Mouse (Mus musculus) hindbrain, embryonic 12.5 days (tissue): ENCODE data around the gene Jmjd7. TPM values are rescaled to one million over a fixed set of nuclear protein-coding genes. Genes with fewer than 3 reads are reported as not detected.
A peak's percentile ranks its signal among the peaks of the same experiment; 100 is the strongest.

Source experiments
- ATAC-seq: fragments of 200-750 bp; cut with Nextera tagmentation; 2 replicates; pipeline ENCODE4 v1.8.0; 2017; ENCODE audit warnings: moderate TSS enrichment; ENCODE audit not compliant: low FRiP score
- H3K27ac ChIP-seq: fragments of 300-500 bp; sonication (generic); 2 replicates; pipeline ENCODE4 v1.5.1; 2016; ENCODE audit warnings: mild to moderate bottlenecking
- H3K27me3 ChIP-seq: fragments of 300-500 bp; sonication (generic); 2 replicates; pipeline ENCODE4 v1.6.1; 2016; ENCODE audit warnings: mild to moderate bottlenecking
- H3K36me3 ChIP-seq: fragments of 300-500 bp; sonication (generic); 2 replicates; pipeline ENCODE4 v1.6.1; 2016; ENCODE audit warnings: mild to moderate bottlenecking
- H3K4me1 ChIP-seq: fragments of 300-500 bp; sonication (generic); 2 replicates; pipeline ENCODE4 v1.6.1; 2016
- H3K4me2 ChIP-seq: fragments of 300-500 bp; sonication (generic); replicated peaks from 2 replicates; pipeline ENCODE4 v1.6.1; 2016; ENCODE audit warnings: mild to moderate bottlenecking
- H3K4me3 ChIP-seq: fragments of 300-500 bp; sonication (generic); 2 replicates; pipeline ENCODE4 v1.5.1; 2016; ENCODE audit warnings: mild to moderate bottlenecking
- H3K9ac ChIP-seq: fragments of 300-500 bp; sonication (generic); 2 replicates; pipeline ENCODE4 v1.6.1; 2016; ENCODE audit warnings: mild to moderate bottlenecking, moderate library complexity
- H3K9me3 ChIP-seq: fragments of 300-500 bp; sonication (generic); replicated peaks from 2 replicates; pipeline ENCODE4 v1.6.1; 2016; ENCODE audit warnings: mild to moderate bottlenecking
- WGBS: fragments of 180-500 bp; shearing (Covaris S2); methylation state at CpG from one replicate; pipeline ENCODE4 v1.1.7; 2016; 5-methylcytosine and 5-hydroxymethylcytosine counted together
- polyA plus RNA-seq: library from polyadenylated mRNA; unstranded; fragments of >200 nt; fragmentation: Nextera tagmentation; extraction: Ambion mirVana; gene quantifications from 2 replicates; pipeline ENCODE4 v1.2.1, GENCODE M21; 2016

The Jmjd7 gene
- 22.2 and 22.4 TPM in 2 replicates for polyA plus RNA-seq

DNA sequence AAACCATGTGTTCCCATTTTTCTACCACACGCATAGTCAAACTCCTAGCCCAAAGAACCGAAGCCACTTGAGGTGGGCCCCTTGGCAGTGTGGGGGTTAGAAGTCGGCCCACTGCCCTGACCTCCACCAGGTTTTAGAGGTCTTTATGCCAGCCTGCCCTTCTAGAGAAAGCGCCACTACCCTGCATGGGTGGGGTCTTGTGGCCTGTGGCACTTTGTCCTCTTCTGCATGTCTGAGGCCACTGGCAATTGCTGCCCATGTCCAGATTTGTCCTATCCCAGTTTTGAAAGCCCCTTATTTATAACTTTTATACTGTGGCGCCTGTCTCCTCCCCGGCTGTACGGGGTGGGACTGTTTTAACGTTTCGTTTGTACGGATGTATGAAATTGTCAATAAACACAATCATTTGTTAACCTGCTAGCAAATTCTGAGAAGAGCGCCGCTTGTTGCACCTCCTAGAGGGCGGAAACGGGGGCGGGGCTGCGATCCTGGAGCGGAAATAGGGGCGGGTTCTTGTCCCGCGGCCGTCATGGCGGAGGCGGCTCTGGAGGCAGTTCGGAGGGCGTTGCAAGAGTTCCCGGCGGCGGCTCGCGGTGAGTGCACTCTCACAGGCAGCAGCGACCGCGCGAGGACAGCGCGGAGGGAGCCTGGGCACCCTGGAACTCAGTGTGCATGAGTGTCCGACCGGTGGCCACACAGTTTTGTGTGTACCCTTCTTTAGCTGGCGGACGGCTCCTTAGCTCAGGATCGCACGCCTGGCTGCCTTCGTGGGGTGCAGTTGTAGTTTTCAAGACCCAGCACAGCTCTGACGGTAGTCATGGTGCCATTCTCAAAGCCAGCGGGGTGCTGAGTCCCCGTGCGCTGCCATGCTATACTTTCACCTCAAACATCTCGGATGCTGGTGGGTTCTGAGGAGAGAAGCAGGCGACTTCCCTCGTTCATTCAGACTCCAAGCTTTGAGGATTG, at the start of gene Jmjd7, which contains the start of gene Gm28042:
Gene Jmjd7 (plus strand): TSS at position 500 of the 966 bp plus-strand sequence.
Gene Gm28042 (plus strand): TSS at position 510 of the 966 bp plus-strand sequence.
- H3K27me3 ChIP-seq: no peaks in the 10 kb centered on the region
- 6% methylated on average over 50 of the region's 50 CpGs for WGBS
- H3K9me3 ChIP-seq: no peaks in the 10 kb centered on the region
- peaks cover 58% of the 10 kb centered on the region for H3K36me3 ChIP-seq
- peak within 1 kb of the TSS; percentile 72 for H3K4me2 ChIP-seq
- peak within 1 kb of the TSS; percentile 87 for H3K27ac ChIP-seq
- peak; percentile 88 for ATAC-seq
- peak within 1 kb of the TSS; percentile 90 for H3K9ac ChIP-seq
- peak within 1 kb of the TSS; percentile 74 for H3K4me3 ChIP-seq
- H3K4me1 ChIP-seq: peaks cover 14% of the 10 kb centered on the region

DNA sequence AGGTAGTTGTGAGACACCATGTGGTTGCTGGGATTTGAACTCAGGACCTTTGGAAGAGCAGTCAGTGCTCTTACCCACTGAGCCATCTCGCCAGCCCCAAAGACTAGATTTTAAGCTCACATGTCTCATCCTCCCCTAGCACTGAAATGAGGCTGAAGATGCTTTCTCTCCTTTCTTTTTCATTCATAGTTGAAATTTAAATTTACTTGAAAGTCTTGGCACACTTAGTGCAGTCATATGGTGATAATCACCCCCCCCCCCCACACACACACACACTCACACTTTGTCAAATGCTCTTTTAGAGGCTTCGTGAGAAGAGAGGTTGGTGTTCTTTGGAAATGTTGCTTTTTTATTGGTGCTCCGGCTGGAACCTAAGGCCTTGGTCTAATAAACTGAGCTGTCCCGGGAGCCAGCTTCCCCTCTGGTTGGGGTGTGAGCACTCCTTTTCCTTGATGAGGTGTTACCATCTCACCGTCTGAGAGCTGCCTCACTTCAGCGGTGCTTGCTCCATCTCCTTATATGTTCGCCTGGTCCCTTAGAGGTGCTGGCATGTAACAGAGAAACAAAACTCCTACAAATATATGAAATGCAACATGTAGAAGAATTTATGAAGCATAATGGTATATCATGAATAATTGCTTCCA, 46.8 kb upstream of the Jmjd7 start:
- WGBS: 91% methylated on average over 7 of the region's 7 CpGs
- H3K27me3 ChIP-seq: no peaks in the 10 kb centered on the region
- H3K4me1 ChIP-seq: peaks cover 4% of the 10 kb centered on the region; the same call in 1 of the 2 replicates
- no peak overlapping the region for H3K27ac ChIP-seq
- H3K4me2 ChIP-seq: no peak overlapping the region
- H3K36me3 ChIP-seq: 0 out of 2 replicates have a peak, but pooled peaks cover 3% of the 10 kb centered on the region
- H3K9ac ChIP-seq: no peak overlapping the region
- no peak for ATAC-seq
- H3K9me3 ChIP-seq: no peaks in the 10 kb centered on the region
- H3K4me3 ChIP-seq: no peak overlapping the region

DNA sequence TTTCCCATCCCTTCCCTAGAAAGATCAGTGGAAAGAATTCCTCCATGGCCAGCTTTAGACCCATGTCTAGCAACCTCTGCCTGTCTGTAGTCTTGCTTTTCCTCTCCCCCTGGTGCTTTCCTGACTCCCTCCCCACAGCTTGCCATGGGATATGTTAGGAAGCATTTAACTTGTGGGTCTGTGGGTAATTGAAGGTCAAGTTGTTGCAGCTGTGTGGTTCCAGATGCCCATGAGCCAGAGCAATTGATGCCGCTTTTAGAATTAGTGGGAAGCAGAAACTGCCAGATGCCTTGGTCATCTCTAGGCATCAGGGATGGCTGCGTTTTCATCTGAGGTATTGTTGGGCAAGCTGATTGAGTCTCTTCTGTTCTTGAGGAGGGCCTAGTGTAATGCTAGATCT, 45.7 kb upstream of the Jmjd7 start:
- no peak for ATAC-seq
- H3K27me3 ChIP-seq: no peaks in the 10 kb centered on the region
- no peak overlapping the region for H3K27ac ChIP-seq
- no peaks in the 10 kb centered on the region for H3K9me3 ChIP-seq
- 0 out of 2 replicates have a peak, but pooled peaks cover 3% of the 10 kb centered on the region for H3K36me3 ChIP-seq
- no peak overlapping the region for H3K4me3 ChIP-seq
- H3K4me1 ChIP-seq: peaks cover 4% of the 10 kb centered on the region
- WGBS: 76% methylated on average over 2 of the region's 2 CpGs
- H3K4me2 ChIP-seq: no peak overlapping the region
- no peak overlapping the region for H3K9ac ChIP-seq

DNA sequence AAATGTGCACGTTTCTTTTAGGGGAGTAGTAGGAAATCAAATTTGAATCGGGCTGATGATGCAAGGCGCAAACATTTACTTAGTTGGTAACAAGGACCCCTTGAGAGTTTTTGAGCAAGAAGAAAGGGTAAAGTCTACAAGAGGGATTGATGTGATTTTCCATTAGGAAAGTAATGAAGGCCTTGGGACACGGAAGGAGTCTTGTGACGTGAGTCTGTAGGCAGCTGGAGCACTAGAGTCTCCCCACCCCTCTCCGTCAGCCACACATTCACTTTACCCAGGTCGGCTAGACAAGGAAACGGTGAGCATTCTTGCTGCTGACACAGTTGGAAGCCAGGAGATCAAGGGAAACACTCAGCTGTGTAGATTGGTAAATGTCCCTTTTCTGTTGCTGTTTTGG, 41.4 kb upstream of the Jmjd7 start:
- no peak for ATAC-seq
- Histone ChIP-seq H3K36me3 (no peaks in the 10 kb centered on the region), H3K4me1 (no peaks in the 10 kb centered on the region; the same call in 1 of the 2 replicates), H3K4me3 (no peak overlapping the region), H3K9me3 (no peaks in the 10 kb centered on the region), H3K27ac (no peak overlapping the region), H3K4me2 (no peak overlapping the region), H3K9ac (no peak overlapping the region), H3K27me3 (no peaks in the 10 kb centered on the region)
- 74% methylated on average over 8 of the region's 8 CpGs for WGBS

DNA sequence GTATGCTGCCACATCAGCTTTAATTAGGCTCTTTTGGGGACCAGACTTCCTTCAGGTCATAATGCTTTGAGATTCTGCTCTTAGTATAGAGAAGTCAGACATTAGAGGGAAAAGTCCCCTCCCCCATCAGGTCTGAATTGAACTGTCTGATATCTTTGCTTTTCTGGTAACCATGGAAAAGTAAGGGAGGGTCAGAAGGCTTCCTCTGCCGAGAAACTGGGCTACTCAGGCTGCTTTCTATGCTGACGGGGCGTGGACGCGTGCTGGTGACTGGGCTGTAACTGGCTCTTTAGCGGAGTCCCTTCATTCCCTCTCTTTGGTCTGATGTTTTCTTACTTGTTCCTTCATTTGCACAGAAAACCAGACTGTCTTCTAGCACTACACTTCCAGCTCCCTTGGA, 40.9 kb upstream of the Jmjd7 start:
- Histone ChIP-seq H3K36me3 (no peaks in the 10 kb centered on the region), H3K27ac (no peak overlapping the region), H3K4me1 (no peaks in the 10 kb centered on the region; the same call in 1 of the 2 replicates), H3K9ac (no peak overlapping the region), H3K27me3 (no peaks in the 10 kb centered on the region), H3K4me3 (no peak overlapping the region), H3K9me3 (no peaks in the 10 kb centered on the region), H3K4me2 (no peak overlapping the region)
- WGBS: 66% methylated on average over 6 of the region's 6 CpGs
- no peak for ATAC-seq

DNA sequence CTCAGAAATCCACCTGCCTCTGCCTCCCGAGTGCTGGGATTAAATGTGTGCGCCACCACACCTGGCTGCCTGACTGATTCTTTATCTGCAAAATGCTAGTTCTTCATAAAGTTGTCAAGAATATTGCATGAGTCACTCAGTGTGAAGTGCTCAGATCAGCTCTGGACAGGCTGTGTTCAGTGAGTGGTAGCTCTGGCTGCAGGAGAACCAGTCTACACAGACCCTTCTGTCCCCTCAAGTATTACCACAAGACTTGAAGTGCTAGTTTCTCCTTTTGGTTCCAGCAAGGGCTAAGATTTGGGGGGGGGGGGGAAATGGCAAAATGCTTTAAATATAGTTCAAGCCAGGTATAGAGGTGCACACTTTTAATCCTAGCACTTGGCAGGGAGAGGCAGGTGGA, 39.8 kb upstream of the Jmjd7 start:
- no peak overlapping the region for H3K27ac ChIP-seq
- ATAC-seq: no peak
- no peaks in the 10 kb centered on the region for H3K9me3 ChIP-seq
- no peak overlapping the region for H3K4me2 ChIP-seq
- WGBS: 97% methylated on average over 2 of the region's 2 CpGs
- no peaks in the 10 kb centered on the region; the same call in 1 of the 2 replicates for H3K4me1 ChIP-seq
- H3K36me3 ChIP-seq: no peaks in the 10 kb centered on the region; the same call in 1 of the 2 replicates
- no peaks in the 10 kb centered on the region for H3K27me3 ChIP-seq
- no peak overlapping the region for H3K9ac ChIP-seq
- no peak overlapping the region for H3K4me3 ChIP-seq

DNA sequence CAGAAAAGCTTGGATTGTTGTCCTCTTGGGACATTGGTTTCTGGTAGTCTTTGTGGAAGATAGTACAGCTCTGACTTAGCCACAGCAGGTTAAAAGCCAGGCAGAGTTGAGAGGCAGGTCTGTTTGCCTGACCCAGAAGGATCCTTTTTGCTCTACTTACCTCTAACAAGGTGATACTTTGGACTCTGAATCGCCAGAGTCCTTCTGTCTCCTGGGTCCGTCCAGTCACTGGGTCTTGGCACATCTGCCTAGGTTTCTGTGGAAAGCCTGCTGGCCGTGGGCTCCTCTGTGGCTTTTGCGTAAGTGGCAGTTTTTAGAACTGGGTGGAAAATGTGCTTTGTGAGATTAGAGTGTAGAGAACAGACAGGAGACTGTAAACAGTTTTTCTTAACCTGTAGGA, 38.3 kb upstream of the Jmjd7 start:
- WGBS: over 99% methylated on average over 4 of the region's 4 CpGs
- Histone ChIP-seq H3K27ac (no peak overlapping the region), H3K4me3 (no peak overlapping the region), H3K4me2 (no peak overlapping the region), H3K36me3 (no peaks in the 10 kb centered on the region; the same call in 1 of the 2 replicates), H3K4me1 (no peaks in the 10 kb centered on the region; the same call in 1 of the 2 replicates), H3K27me3 (no peaks in the 10 kb centered on the region), H3K9me3 (no peaks in the 10 kb centered on the region), H3K9ac (no peak overlapping the region)
- no peak for ATAC-seq

DNA sequence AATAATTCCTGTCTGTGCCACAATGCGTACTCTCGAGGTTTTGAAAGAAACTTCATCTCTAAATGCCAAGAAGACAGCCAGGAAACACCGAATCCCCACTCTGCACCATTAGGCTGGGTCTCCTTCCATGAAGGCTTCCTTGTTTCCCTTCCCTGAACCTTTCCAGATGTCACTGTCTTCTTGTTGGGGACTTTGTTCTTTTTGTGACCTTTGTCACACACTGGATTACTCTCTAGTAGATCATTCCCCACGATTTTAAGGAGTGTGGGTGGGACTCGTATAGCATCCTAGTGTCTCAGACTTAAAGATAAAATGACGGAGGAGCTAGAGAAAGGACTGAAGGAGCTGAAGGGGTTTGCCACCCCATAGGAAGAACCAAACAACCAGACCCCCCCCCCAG, 36.4 kb upstream of the Jmjd7 start:
- H3K9ac ChIP-seq: no peak overlapping the region
- H3K4me3 ChIP-seq: no peak overlapping the region
- WGBS: 81% methylated on average over 6 of the region's 6 CpGs
- H3K9me3 ChIP-seq: no peaks in the 10 kb centered on the region
- no peak for ATAC-seq
- H3K27ac ChIP-seq: no peak overlapping the region
- no peak overlapping the region for H3K4me2 ChIP-seq
- H3K27me3 ChIP-seq: no peaks in the 10 kb centered on the region
- no peaks in the 10 kb centered on the region; the same call in none of the 2 replicates for H3K4me1 ChIP-seq
- no peaks in the 10 kb centered on the region; the same call in 1 of the 2 replicates for H3K36me3 ChIP-seq

DNA sequence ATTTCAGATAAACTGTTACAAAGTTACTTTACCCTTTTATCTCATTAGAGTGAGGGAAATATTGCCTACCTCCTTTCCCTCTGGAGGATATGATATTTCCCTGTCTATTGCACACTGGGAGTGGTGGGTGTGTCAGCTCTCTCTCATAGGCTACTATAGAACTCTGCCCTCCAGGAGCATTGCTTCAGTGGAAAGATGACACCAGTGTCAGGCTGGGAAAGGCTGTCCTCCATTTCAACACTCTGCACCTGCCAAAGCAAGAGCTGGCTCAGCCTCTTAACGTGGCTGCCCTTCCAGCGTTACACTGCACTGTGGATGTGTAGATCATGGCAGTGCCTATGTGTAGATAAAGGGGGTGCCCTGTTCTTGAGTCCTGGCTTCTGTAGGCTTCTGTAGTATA, 34.9 kb upstream of the Jmjd7 start:
- H3K4me3 ChIP-seq: no peak overlapping the region
- no peaks in the 10 kb centered on the region; the same call in 1 of the 2 replicates for H3K4me1 ChIP-seq
- H3K27ac ChIP-seq: no peak overlapping the region
- no peak for ATAC-seq
- no peaks in the 10 kb centered on the region for H3K9me3 ChIP-seq
- no peaks in the 10 kb centered on the region for H3K27me3 ChIP-seq
- H3K9ac ChIP-seq: no peak overlapping the region
- H3K36me3 ChIP-seq: no peaks in the 10 kb centered on the region; the same call in 1 of the 2 replicates
- 81% methylated on average over 2 of the region's 2 CpGs for WGBS
- H3K4me2 ChIP-seq: no peak overlapping the region

DNA sequence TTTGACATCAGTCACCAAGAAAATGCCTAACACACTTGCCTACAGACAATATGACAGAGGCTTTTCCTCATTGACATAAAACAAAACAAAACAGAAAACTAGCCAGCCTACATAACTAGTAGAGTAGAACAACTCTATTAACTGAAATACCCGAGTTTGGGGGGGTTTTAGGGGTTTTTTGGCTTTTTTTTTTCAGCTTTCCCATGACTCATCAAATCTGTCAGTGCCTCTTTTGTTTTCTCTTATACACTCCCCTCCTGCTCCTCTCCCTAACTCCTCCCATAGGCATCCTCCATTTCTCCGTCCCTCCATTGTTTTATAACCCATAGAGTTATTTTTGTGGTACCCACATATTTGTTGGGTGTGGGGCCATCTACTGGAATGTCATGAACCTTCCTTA, 33.8 kb upstream of the Jmjd7 start:
- H3K27me3 ChIP-seq: no peaks in the 10 kb centered on the region
- H3K9ac ChIP-seq: no peak overlapping the region
- WGBS: 52% methylated on average over 2 of the region's 2 CpGs
- H3K4me2 ChIP-seq: no peak overlapping the region
- no peak overlapping the region for H3K4me3 ChIP-seq
- H3K4me1 ChIP-seq: no peaks in the 10 kb centered on the region; the same call in 1 of the 2 replicates
- no peaks in the 10 kb centered on the region for H3K9me3 ChIP-seq
- H3K36me3 ChIP-seq: peaks cover under 1% of the 10 kb centered on the region; the same call in 1 of the 2 replicates
- no peak for ATAC-seq
- no peak overlapping the region for H3K27ac ChIP-seq

DNA sequence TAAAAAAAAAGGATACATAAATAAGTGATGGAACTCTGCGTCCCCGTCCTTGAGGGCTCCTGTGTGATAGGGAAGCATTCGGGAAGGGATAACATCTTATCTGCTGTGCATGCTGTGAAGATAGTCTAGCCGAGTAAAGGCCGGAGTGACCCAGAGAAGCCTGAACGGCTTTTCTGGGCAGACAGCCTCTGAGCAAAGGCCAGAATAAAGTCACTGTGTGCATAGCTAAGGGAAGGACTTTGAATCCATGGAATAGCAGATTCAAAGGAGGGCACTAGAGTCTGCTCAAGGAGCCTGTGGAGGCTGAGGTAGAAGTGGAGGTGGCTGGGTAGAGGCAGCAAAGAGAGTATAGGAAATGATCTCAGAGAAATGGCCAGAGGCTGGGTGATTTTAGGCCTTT, 32.4 kb upstream of the Jmjd7 start:
- H3K4me1 ChIP-seq: no peaks in the 10 kb centered on the region; the same call in 1 of the 2 replicates
- H3K36me3 ChIP-seq: peaks cover 5% of the 10 kb centered on the region; the same call in 1 of the 2 replicates
- H3K27ac ChIP-seq: no peak overlapping the region
- ATAC-seq: no peak
- no peaks in the 10 kb centered on the region for H3K27me3 ChIP-seq
- 90% methylated on average over 6 of the region's 6 CpGs for WGBS
- H3K9me3 ChIP-seq: no peaks in the 10 kb centered on the region
- H3K4me2 ChIP-seq: no peak overlapping the region
- H3K4me3 ChIP-seq: no peak overlapping the region
- H3K9ac ChIP-seq: no peak overlapping the region
